Comparison of ENCODE assay signal across 10 mouse cellular contexts in the genomic region with DNA sequence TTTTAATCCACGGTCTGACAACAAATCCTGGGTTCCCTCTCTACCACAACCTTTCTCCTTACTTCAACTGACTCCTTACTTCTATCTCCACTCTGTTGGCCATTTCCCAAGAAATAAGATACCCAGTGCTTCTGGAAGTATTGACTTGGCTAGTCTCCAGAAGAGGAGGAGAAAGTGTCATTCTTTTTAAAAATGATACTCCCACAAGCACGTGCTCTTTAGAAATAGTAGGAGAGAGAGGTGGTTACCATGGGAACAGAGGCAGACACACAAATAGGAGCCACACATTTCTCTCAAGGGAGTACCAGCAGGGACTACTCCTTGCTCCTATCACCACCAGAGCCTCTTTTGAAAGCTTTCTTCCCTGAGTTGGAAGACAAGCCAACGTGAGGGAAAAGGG.
DNase-seq lines count a peak whose midpoint lies in the region; ATAC-seq and TF ChIP-seq lines count a peak whose summit lies in the region.
"Had no signal": no experiment of that assay in that cellular context is flagged by ENCODE, and none has a peak within 500 bp of the region (broad histone marks: within the 10 kb centered on the region; RNA-seq: fewer than 3 reads in every experiment).

No protein-coding gene starts in this region.

- no peaks in the 10 kb centered on the region for H3K27me3 ChIP-seq in hindbrain, embryonic 11.5 days (ENCODE audit: control insufficient read depth, insufficient read depth, low read length)
- H3K27me3 ChIP-seq in hindbrain, embryonic 10.5 days (ENCODE audit: insufficient read depth, poor library complexity, severe bottlenecking), result no peaks in the 10 kb centered on the region
- H3K27me3 ChIP-seq in stomach, embryonic 14.5 days (ENCODE audit: control insufficient read depth, insufficient read depth, low read length), result no peaks in the 10 kb centered on the region
- no peaks in the 10 kb centered on the region for H3K27me3 ChIP-seq in stomach, postnatal 0 days (ENCODE audit: control insufficient read depth, insufficient read depth, low read length)
- H3K27me3 ChIP-seq in hindbrain, embryonic 14.5 days (ENCODE audit: control insufficient read depth, insufficient read depth, low read length), result no peaks in the 10 kb centered on the region
- H3K27me3 ChIP-seq: liver, embryonic 15.5 days had no signal

- H3K4me2 ChIP-seq in hindbrain, embryonic 11.5 days (replicated peaks; ENCODE audit: low read depth, low read length), result no peak overlapping the region
- H3K4me2 ChIP-seq in stomach, embryonic 14.5 days (replicated peaks; ENCODE audit: low read depth, low read length), result no peak overlapping the region
- H3K4me2 ChIP-seq in stomach, postnatal 0 days (replicated peaks; ENCODE audit: low read depth), result no peak overlapping the region
- no peak overlapping the region for H3K4me2 ChIP-seq in hindbrain, embryonic 14.5 days (replicated peaks)
- H3K4me2 ChIP-seq: liver, embryonic 15.5 days had no signal

- 29% methylated on average over 3 of the region's 3 CpGs for WGBS in hindbrain, embryonic 11.5 days
- WGBS in hindbrain, embryonic 10.5 days, result 35% methylated on average over 3 of the region's 3 CpGs
- WGBS in stomach, embryonic 14.5 days, result 12% methylated on average over 3 of the region's 3 CpGs
- 17% methylated on average over 3 of the region's 3 CpGs for WGBS in stomach, postnatal 0 days
- WGBS in hindbrain, embryonic 14.5 days, result 18% methylated on average over 3 of the region's 3 CpGs

- no peaks in the 10 kb centered on the region for H3K9me3 ChIP-seq in hindbrain, embryonic 11.5 days (ENCODE audit: control insufficient read depth, low read length)
- H3K9me3 ChIP-seq in hindbrain, embryonic 10.5 days, result no peaks in the 10 kb centered on the region
- H3K9me3 ChIP-seq in stomach, embryonic 14.5 days (ENCODE audit: control insufficient read depth, low read depth, low read length), result no peaks in the 10 kb centered on the region
- H3K9me3 ChIP-seq in stomach, postnatal 0 days (ENCODE audit: control insufficient read depth, low read length), result no peaks in the 10 kb centered on the region
- no peaks in the 10 kb centered on the region for H3K9me3 ChIP-seq in hindbrain, embryonic 14.5 days (ENCODE audit: control insufficient read depth, low read length)
- H3K9me3 ChIP-seq: liver, embryonic 15.5 days had no signal

- 0 out of 2 replicates have a peak, but pooled peaks have one; percentile 45 for ATAC-seq in hindbrain, embryonic 11.5 days (ENCODE audit: low FRiP score)
- ATAC-seq in stomach, embryonic 14.5 days (ENCODE audit: insufficient number of reproducible peaks, insufficient read depth, low FRiP score, low read depth), result peak; percentile 79; the same call in 1 of the 2 replicates
- no peak for ATAC-seq in stomach, postnatal 0 days (ENCODE audit: low FRiP score, low TSS enrichment)
- no peak for ATAC-seq in hindbrain, embryonic 14.5 days (ENCODE audit: low FRiP score)
- ATAC-seq: inflammation-experienced regulatory T-cells, adult 6 months had no signal

- H3K4me3 ChIP-seq in hindbrain, embryonic 11.5 days (ENCODE audit: low read depth, low read length), result no peak overlapping the region
- H3K4me3 ChIP-seq in hindbrain, embryonic 10.5 days, result no peak overlapping the region
- H3K4me3 ChIP-seq in stomach, embryonic 14.5 days (ENCODE audit: low read depth, low read length), result no peak overlapping the region
- H3K4me3 ChIP-seq in stomach, postnatal 0 days (ENCODE audit: low read depth, low read length), result no peak overlapping the region
- no peak overlapping the region for H3K4me3 ChIP-seq in hindbrain, embryonic 14.5 days (replicated peaks; ENCODE audit: low read length)
- H3K4me3 ChIP-seq: liver, embryonic 15.5 days had no signal

- no peak overlapping the region for H3K27ac ChIP-seq in hindbrain, embryonic 11.5 days (ENCODE audit: low read depth, low read length)
- H3K27ac ChIP-seq in hindbrain, embryonic 10.5 days, result no peak overlapping the region
- no peak overlapping the region for H3K27ac ChIP-seq in stomach, embryonic 14.5 days (ENCODE audit: low read length)
- no peak overlapping the region for H3K27ac ChIP-seq in stomach, postnatal 0 days (replicated peaks)
- peak overlapping the region; percentile 76 for H3K27ac ChIP-seq in hindbrain, embryonic 14.5 days
- H3K27ac ChIP-seq: liver, embryonic 15.5 days had no signal

- H3K9ac ChIP-seq in hindbrain, embryonic 11.5 days (ENCODE audit: low read depth, low read length), result no peak overlapping the region
- no peak overlapping the region for H3K9ac ChIP-seq in stomach, embryonic 14.5 days (replicated peaks; ENCODE audit: low read depth, low read length)
- no peak overlapping the region for H3K9ac ChIP-seq in stomach, postnatal 0 days (ENCODE audit: low read length)
- no peak overlapping the region for H3K9ac ChIP-seq in hindbrain, embryonic 14.5 days
- H3K9ac ChIP-seq: liver, embryonic 15.5 days had no signal

- no peak for TF ChIP-seq EP300 in stomach, postnatal 0 days (optimal IDR thresholded peaks at IDR 0.05)

- peak; percentile 23 for DNase-seq in hindbrain, embryonic 11.5 days (ENCODE audit: low spot score)
- DNase-seq in hindbrain, embryonic 10.5 days (ENCODE audit: low spot score), result no peak
- no peak for DNase-seq in stomach, postnatal 0 days (ENCODE audit: low spot score)
- peak; percentile 61 for DNase-seq in hindbrain, embryonic 14.5 days (ENCODE audit: low spot score)
- no peak for DNase-seq in adrenal gland, postnatal 10 days
- no peak for DNase-seq in MN1 (ENCODE audit: low spot score)
- no peak for DNase-seq in urinary bladder, postnatal 4 days (ENCODE audit: low spot score in 2 of 2)

- no peaks in the 10 kb centered on the region for H3K36me3 ChIP-seq in hindbrain, embryonic 11.5 days (ENCODE audit: control insufficient read depth, insufficient read depth, low read length)
- H3K36me3 ChIP-seq in hindbrain, embryonic 10.5 days, result no peaks in the 10 kb centered on the region
- H3K36me3 ChIP-seq in stomach, embryonic 14.5 days (ENCODE audit: control insufficient read depth, insufficient read depth, low read length), result no peaks in the 10 kb centered on the region
- H3K36me3 ChIP-seq in stomach, postnatal 0 days (ENCODE audit: control insufficient read depth, insufficient read depth, low read length), result no peaks in the 10 kb centered on the region
- H3K36me3 ChIP-seq in hindbrain, embryonic 14.5 days (replicated peaks; ENCODE audit: control insufficient read depth, insufficient read depth), result no peaks in the 10 kb centered on the region
- H3K36me3 ChIP-seq: liver, embryonic 15.5 days had no signal

- no peaks in the 10 kb centered on the region for H3K4me1 ChIP-seq in hindbrain, embryonic 11.5 days (replicated peaks; ENCODE audit: control insufficient read depth, insufficient read depth, low read length)
- peaks cover 27% of the 10 kb centered on the region for H3K4me1 ChIP-seq in hindbrain, embryonic 10.5 days (replicated peaks)
- peaks cover 8% of the 10 kb centered on the region; the same call in 1 of the 2 replicates for H3K4me1 ChIP-seq in stomach, embryonic 14.5 days (ENCODE audit: control insufficient read depth, insufficient read depth, low read length)
- H3K4me1 ChIP-seq in stomach, postnatal 0 days (replicated peaks; ENCODE audit: control insufficient read depth, insufficient read depth), result no peaks in the 10 kb centered on the region
- peaks cover 39% of the 10 kb centered on the region for H3K4me1 ChIP-seq in hindbrain, embryonic 14.5 days (replicated peaks; ENCODE audit: control insufficient read depth, insufficient read depth, low read length)
- H3K4me1 ChIP-seq: liver, embryonic 15.5 days had no signal

- no peak for TF ChIP-seq CTCF in stomach, postnatal 0 days (IDR thresholded peaks at IDR 0.05; ENCODE audit: low read depth)

Comparison
In these comparisons a context has a peak if more than half of its experiments do, and no peak if none do; other contexts are left out.
1. ATAC-seq: peak in hindbrain, embryonic 11.5 days (single experiment) and stomach, embryonic 14.5 days (single experiment); none in stomach, postnatal 0 days (single experiment) and hindbrain, embryonic 14.5 days (single experiment).
2. DNase-seq: peak in hindbrain, embryonic 11.5 days (single experiment) and hindbrain, embryonic 14.5 days (single experiment); none in hindbrain, embryonic 10.5 days (single experiment), stomach, postnatal 0 days (single experiment), adrenal gland, postnatal 10 days (single experiment), MN1 (single experiment) and urinary bladder, postnatal 4 days (0 of 2).